Mouse (Mus musculus) bone marrow macrophage, adult 2 months (primary cell): ENCODE data around the gene Pde11a.

ENCODE experiments used
- CTCF ChIP-seq: IDR thresholded peaks from 2 replicates; pipeline ENCODE4 v1.5.1; 2012; ENCODE audit warnings: low read depth, mild to moderate bottlenecking, low read length, moderate library complexity
- POLR2A ChIP-seq: IDR thresholded peaks from 2 replicates; pipeline ENCODE4 v1.6.1; 2012; ENCODE audit warnings: mild to moderate bottlenecking, low read depth, low read length, borderline replicate concordance

DNA sequence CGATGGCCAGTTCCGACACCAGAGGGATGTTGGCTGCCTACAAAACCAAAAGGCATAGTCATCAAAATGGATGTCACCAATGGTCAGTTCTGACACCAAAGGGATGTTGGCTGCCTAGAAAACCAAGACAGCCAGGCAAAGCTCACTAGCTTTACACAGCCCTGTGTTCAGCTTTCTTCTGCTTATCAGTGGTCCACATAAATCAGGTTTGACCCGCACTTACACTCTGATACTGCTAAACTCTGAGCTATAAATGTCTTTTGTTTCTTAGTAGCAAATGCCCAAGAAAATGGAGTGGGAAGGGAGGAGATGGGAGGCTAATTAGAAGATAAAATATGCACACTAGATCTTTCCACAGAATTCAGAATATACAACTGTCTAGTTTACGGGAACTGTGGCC lies 262.5 kb downstream of the Pde11a start:
- TF ChIP-seq CTCF (no peak), POLR2A (no peak)
